Mouse (Mus musculus) layer of hippocampus, adult 8-10 months (tissue): Measurements from ENCODE around the gene Rbms3. TPM values are rescaled to one million over a fixed set of nuclear protein-coding genes. Genes with fewer than 3 reads are reported as not detected.

Experiments
- DNase-seq, 2 experiments: peaks; one replicate each; pipeline ENCODE4 v3.0.0; 2022; ENCODE audit warnings: low spot score in 2 of 2
- total RNA-seq, 4 experiments: library from RNA; stranded (reverse); gene quantifications; 2 replicates each; pipeline ENCODE4 v1.2.4; 2022

The Rbms3 gene
- total RNA-seq, 4 experiments from 2014 or later: 13.8 to 17.5 (median 13.9) TPM

GRCm38 (mm10) chr9:117117181-117117729 lies 512.5 kb downstream of the Rbms3 start:
- peak in 1 of 2 experiments; percentile 24 for DNase-seq

GRCm38 (mm10) chr9:117115609-117116008 lies 514.1 kb downstream of the Rbms3 start:
- DNase-seq: no peak

GRCm38 (mm10) chr9:117113592-117113991 lies 516.1 kb downstream of the Rbms3 start:
- DNase-seq: no peak

GRCm38 (mm10) chr9:117107926-117108325 lies 521.8 kb downstream of the Rbms3 start:
- DNase-seq: no peak

GRCm38 (mm10) chr9:117102198-117102930 lies 527.3 kb downstream of the Rbms3 start:
- DNase-seq: no peak

- DNase-seq: no peak
These were observed 529.5 kb downstream of the Rbms3 start for GRCm38 (mm10) chr9:117100181-117100580.

- no peak for DNase-seq
These were observed 536.2 kb downstream of the Rbms3 start for GRCm38 (mm10) chr9:117093551-117093950.

- DNase-seq: no peak
These were observed 537.5 kb downstream of the Rbms3 start for GRCm38 (mm10) chr9:117092177-117092555.

GRCm38 (mm10) chr9:117091253-117092176 lies 538.2 kb downstream of the Rbms3 start:
- no peak for DNase-seq

GRCm38 (mm10) chr9:117089409-117090147 lies 540.1 kb downstream of the Rbms3 start:
- peak in 1 of 2 experiments; percentile 10 for DNase-seq

- no peak for DNase-seq
These were observed 541.4 kb downstream of the Rbms3 start for GRCm38 (mm10) chr9:117088309-117088708.

- no peak for DNase-seq
These were observed 544.0 kb downstream of the Rbms3 start for GRCm38 (mm10) chr9:117085706-117086105.

GRCm38 (mm10) chr9:117084471-117084870 lies 545.2 kb downstream of the Rbms3 start:
- no peak for DNase-seq

- no peak for DNase-seq
These were observed 550.2 kb downstream of the Rbms3 start for GRCm38 (mm10) chr9:117079471-117079870.

GRCm38 (mm10) chr9:117077548-117077947 lies 552.2 kb downstream of the Rbms3 start:
- no peak for DNase-seq

GRCm38 (mm10) chr9:117076785-117077184 lies 552.9 kb downstream of the Rbms3 start:
- no peak for DNase-seq

- no peak for DNase-seq
These were observed 557.1 kb downstream of the Rbms3 start for GRCm38 (mm10) chr9:117072433-117073099.

GRCm38 (mm10) chr9:117070616-117071015 lies 559.1 kb downstream of the Rbms3 start:
- DNase-seq: no peak

- DNase-seq: no peak
These were observed 560.5 kb downstream of the Rbms3 start for GRCm38 (mm10) chr9:117069232-117069631.

GRCm38 (mm10) chr9:117067703-117068419 lies 561.9 kb downstream of the Rbms3 start:
- no peak for DNase-seq
